Mouse (Mus musculus) thymus, adult 2 months (tissue): Measurements from ENCODE around the gene Efnb2. TPM values are rescaled to one million over a fixed set of nuclear protein-coding genes. Genes with fewer than 3 reads are reported as not detected.

ENCODE experiments used
- DNase-seq: peaks from one replicate; pipeline ENCODE4 v3.0.0; 2021
- H3K27ac ChIP-seq: fragments of 200-500 bp; 2 replicates; pipeline ENCODE4 v1.5.1; 2012; ENCODE audit warnings: low read length, control low read depth; ENCODE audit not compliant: control insufficient read depth, insufficient read depth
- H3K27me3 ChIP-seq: fragments of 200-500 bp; 2 replicates; pipeline ENCODE4 v1.6.1; 2012; ENCODE audit warnings: mild to moderate bottlenecking, low read length, moderate library complexity, mixed read lengths; ENCODE audit not compliant: control insufficient read depth, insufficient read depth
- H3K36me3 ChIP-seq: fragments of 200-500 bp; 2 replicates; pipeline ENCODE4 v1.6.1; 2012; ENCODE audit warnings: mild to moderate bottlenecking, low read length, moderate library complexity; ENCODE audit not compliant: control insufficient read depth, insufficient read depth
- H3K4me1 ChIP-seq: fragments of 200-500 bp; replicated peaks from 2 replicates; pipeline ENCODE4 v1.6.1; 2012; ENCODE audit warnings: low read length; ENCODE audit not compliant: control insufficient read depth, insufficient read depth
- H3K4me3 ChIP-seq: fragments of 200-500 bp; 2 replicates; pipeline ENCODE4 v1.5.1; 2012; ENCODE audit warnings: mild to moderate bottlenecking, low read length, control low read depth, moderate library complexity; ENCODE audit not compliant: control insufficient read depth, insufficient read depth
- CTCF ChIP-seq: fragments of 200-500 bp; IDR thresholded peaks from 2 replicates; pipeline ENCODE4 v1.5.1; 2012; ENCODE audit warnings: mild to moderate bottlenecking, control low read depth, low read length, moderate library complexity, borderline replicate concordance; ENCODE audit not compliant: control insufficient read depth, poor library complexity, insufficient read depth; ENCODE audit errors: extremely low read depth
- POLR2A ChIP-seq: fragments of 200-500 bp; IDR thresholded peaks from 2 replicates; pipeline ENCODE4 v1.6.1; 2012; ENCODE audit warnings: mild to moderate bottlenecking, low read length, control low read depth, moderate library complexity; ENCODE audit not compliant: control insufficient read depth, poor library complexity, insufficient read depth; ENCODE audit errors: extremely low read depth
- WGBS: fragments of 180-500 bp; shearing (Covaris S2); methylation state at CpG from one replicate; pipeline ENCODE4 v1.1.7; 2018; 5-methylcytosine and 5-hydroxymethylcytosine counted together
- polyA plus RNA-seq: library from polyadenylated mRNA; depleted of rRNA; stranded (reverse); fragments of >200 nt; gene quantifications from 2 replicates; pipeline ENCODE4 v1.2.3, GENCODE M21; 2012

Gene Efnb2
- polyA plus RNA-seq, 1 experiment, result 17.8 TPM

DNA sequence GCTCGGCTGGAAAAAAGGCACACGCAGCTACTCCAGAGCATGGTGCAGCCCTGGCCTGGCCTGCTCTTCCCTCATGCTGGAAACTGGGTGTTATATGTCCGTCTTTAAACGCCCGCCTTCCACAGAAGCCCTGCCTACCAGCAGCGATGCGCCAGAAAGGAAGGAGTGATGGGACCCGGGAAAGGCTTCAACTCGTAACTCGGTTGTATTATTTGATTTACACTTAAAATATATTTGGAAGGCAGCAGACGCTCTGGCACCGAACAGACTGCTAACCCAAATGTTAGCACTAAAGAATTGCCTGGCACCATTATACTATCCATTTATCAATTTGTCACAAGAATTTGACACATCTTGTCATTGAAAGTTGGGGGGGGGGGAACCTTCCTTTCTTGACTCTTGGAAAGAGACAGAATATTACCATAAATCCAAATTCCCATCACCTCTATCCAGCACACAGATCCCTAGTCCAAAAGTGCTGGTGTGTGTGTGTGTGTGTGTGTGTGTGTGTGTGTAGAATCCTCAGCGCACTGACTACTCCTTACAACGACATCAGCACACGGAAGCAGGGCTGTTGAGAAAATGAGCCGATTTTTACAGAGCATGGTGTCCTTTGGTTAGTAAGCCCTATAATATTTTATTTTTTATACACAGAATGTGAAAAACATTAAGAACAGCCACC lies 39.7 kb downstream of the Efnb2 start:
- TF ChIP-seq CTCF (no peak), POLR2A (no peak)
- no peaks in the 10 kb centered on the region for H3K36me3 ChIP-seq

DNA sequence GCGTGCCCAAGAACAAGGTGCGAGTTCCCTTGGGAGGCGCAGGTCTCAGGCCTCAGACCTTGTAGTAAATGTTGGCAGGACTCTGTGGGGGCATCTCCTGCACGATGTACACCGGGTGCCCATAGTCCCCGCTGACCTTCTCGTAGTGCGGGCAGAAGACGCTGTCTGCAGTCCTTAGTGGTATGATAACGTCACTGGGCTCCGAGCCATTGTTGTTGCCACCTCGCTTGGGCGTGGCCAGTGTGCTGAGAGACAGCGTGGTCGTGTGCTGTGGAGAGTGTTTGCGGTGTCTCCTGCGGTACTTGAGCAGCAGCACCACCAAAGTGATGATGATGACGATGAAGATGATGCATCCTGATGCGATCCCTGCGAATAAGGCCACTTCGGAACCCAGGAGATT lies 40.5 kb downstream of the Efnb2 start:
- Histone ChIP-seq H3K4me3 (no peak overlapping the region), H3K27ac (no peak overlapping the region), H3K27me3 (no peaks in the 10 kb centered on the region), H3K4me1 (no peaks in the 10 kb centered on the region), H3K36me3 (no peaks in the 10 kb centered on the region)
- TF ChIP-seq POLR2A (no peak), CTCF (no peak)
- 97% methylated on average over 21 of the region's 21 CpGs for WGBS
- no peak for DNase-seq

More for the DNA sequence above, 39.7 kb downstream of the Efnb2 start:
- H3K27ac ChIP-seq, result no peak overlapping the region
- no peak overlapping the region for H3K4me3 ChIP-seq
- DNase-seq, result no peak
- H3K27me3 ChIP-seq, result no peaks in the 10 kb centered on the region
- no peaks in the 10 kb centered on the region for H3K4me1 ChIP-seq
- WGBS, result 95% methylated on average over 16 of the region's 16 CpGs

DNA sequence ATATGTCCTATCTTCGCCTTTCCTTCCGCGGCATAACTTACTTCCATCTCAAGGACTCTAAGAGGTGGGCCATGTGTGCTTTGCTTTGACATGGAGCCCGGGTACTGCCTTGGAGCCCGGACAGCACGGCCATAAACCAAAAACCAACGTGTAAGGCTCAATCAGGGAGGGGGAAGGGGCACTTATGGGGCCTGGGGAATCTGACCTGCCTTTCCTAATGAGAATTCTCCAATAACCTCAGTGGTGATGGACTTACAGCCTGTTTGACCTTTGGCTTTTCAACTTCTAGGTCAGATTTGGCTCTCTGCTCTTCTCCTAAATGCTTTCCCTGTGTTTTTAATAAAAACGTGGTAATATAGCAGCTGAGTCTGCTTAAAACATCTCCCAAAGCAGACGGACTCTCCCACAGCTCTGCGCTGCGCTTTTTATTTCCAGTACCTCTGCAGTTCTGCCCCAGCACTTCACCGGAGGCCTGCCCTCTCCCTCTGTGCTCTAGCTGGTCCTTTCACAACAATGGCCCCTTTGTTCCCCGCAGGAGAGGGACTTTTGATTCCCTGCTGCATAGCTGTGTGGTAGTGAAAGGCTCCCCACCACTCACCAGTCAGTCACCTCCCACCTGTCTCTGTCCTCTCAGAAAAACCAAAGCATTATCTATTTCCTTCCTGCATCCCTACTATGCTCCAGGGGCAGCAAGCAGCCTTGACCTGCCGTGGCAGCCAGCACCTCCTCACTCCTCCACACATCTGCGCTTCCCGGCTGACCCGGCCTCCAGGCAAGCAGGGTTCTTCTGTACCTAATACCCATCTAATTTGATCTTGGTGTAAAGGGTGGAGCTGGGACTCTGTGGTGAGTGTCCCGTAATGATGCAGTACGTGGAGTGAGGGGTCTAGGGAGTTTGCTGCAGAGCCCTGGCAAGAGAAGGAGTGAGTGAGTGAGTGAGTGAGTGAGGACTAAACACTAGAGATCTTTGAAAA lies 41.5 kb downstream of the Efnb2 start:
- 89% methylated on average over 19 of the region's 19 CpGs for WGBS
- TF ChIP-seq CTCF (no peak), POLR2A (no peak)
- H3K4me3 ChIP-seq, result no peak overlapping the region
- no peak for DNase-seq
- H3K4me1 ChIP-seq, result no peaks in the 10 kb centered on the region
- no peak overlapping the region for H3K27ac ChIP-seq
- no peaks in the 10 kb centered on the region for H3K36me3 ChIP-seq
- no peaks in the 10 kb centered on the region for H3K27me3 ChIP-seq

DNA sequence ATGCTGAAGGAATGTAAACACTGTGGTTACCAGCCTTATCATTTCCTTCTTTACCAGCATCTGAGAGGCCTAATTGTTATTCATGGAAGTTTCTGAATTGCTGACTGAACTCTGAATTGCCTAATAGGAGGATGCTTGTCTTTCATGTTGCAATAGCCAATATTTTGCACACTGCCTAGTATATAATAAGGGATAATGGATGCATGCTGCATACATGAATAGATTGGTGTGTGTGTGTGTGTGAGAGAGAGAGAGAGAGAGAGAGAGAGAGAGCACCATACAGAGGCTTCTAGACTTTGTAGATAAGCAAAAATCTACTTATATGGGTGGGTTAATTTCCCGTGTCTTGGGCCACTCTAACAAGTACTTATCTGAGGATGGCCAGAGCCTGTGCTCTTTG lies 47.2 kb downstream of the Efnb2 start:
- Histone ChIP-seq H3K4me1 (no peaks in the 10 kb centered on the region), H3K36me3 (no peaks in the 10 kb centered on the region), H3K27me3 (no peaks in the 10 kb centered on the region), H3K4me3 (no peak overlapping the region), H3K27ac (no peak overlapping the region)
- DNase-seq, result no peak
- WGBS, result 89% methylated on average over 1 of the region's 1 CpGs
- TF ChIP-seq CTCF, result no peak
- no peak for TF ChIP-seq POLR2A

DNA sequence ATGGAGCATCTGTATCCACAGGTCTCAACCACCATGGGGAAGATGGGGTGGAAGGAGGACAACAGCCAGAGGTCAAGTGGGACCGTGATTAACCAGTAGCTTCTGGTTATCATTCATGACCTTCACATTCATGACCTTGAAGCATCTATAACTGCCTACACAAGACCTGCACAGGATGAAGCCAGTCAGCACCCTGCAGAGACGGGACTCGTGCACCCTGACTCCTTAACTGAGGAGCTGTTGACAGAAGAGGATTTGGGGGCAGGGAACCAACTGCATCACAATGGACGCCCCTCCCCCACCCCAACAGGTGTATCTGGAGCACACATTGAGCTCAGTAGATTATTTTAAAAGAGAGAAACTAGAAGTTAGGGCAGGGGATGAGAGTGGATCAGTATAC lies 49.1 kb downstream of the Efnb2 start:
- 96% methylated on average over 4 of the region's 4 CpGs for WGBS
- Histone ChIP-seq H3K27ac (no peak overlapping the region), H3K4me3 (no peak overlapping the region), H3K4me1 (no peaks in the 10 kb centered on the region), H3K27me3 (no peaks in the 10 kb centered on the region), H3K36me3 (no peaks in the 10 kb centered on the region)
- DNase-seq, result no peak
- TF ChIP-seq CTCF (no peak), POLR2A (no peak)

DNA sequence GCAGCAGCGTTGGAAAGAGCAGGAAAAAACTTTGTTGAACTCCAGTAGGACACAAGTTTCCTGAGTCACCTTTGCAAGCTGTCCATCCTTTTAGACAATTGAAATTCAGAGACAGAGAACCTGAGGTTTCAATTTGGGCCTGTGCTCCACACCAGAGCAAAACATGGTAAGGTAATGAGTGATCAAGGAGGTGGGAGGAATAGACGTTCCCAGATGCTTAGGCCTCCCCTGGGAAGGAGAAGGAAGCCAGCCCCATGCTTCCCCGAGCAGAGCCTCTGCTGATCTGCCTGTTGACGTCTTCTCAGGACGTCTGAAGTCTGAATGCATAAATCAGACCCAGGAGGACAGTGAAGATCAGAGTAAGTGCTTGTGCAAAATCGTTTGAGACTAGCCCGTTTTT lies 51.3 kb downstream of the Efnb2 start:
- H3K27me3 ChIP-seq, result no peaks in the 10 kb centered on the region
- TF ChIP-seq POLR2A (no peak), CTCF (no peak)
- H3K27ac ChIP-seq, result no peak overlapping the region
- no peak overlapping the region for H3K4me3 ChIP-seq
- DNase-seq, result no peak
- 80% methylated on average over 7 of the region's 7 CpGs for WGBS
- H3K4me1 ChIP-seq, result no peaks in the 10 kb centered on the region
- no peaks in the 10 kb centered on the region for H3K36me3 ChIP-seq
